Mouse (Mus musculus): ENCODE results near the gene Slc6a18. TPM values are rescaled to one million over a fixed set of nuclear protein-coding genes. Genes with fewer than 3 reads are reported as not detected.
A peak's percentile ranks its signal among the peaks of the same experiment; 100 is the strongest.

Gene Slc6a18
- polyA plus RNA-seq, 1 experiment from 2014 or later: not detected

- WGBS: 75% methylated on average over 11 of the region's 11 CpGs
- ATAC-seq (ENCODE audit: low FRiP score, low read depth): no peak
These were observed 49.2 kb downstream of the Slc6a18 start for GRCm38 (mm10) chr13:73628586-73629113.

GRCm38 (mm10) chr13:73626745-73627549 is 50.9 kb downstream of the Slc6a18 start, which contains the start of gene Tert:
Gene Tert (plus strand): TSS chr13:73626911.
- Histone ChIP-seq H3K4me1 (replicated peaks) (peaks cover 28% of the 10 kb centered on the region), H3K9me3 (no peaks in the 10 kb centered on the region), H3K9ac (peak within 1 kb of the TSS; percentile 65), H3K36me3 (peaks cover 5% of the 10 kb centered on the region; the same call in 1 of the 2 replicates), H3K4me2 (peak within 1 kb of the TSS; percentile 90), H3K4me3 (peak within 1 kb of the TSS; percentile 51), H3K27me3 (no peaks in the 10 kb centered on the region), H3K27ac (replicated peaks) (peak within 1 kb of the TSS; percentile 26; the same call in 1 of the 2 replicates)
- ATAC-seq (ENCODE audit: low FRiP score, low read depth): peak; percentile 89
- 7% methylated on average over 47 of the region's 47 CpGs for WGBS

More at GRCm38 (mm10) chr13:73628586-73629113, 49.2 kb downstream of the Slc6a18 start:
- Histone ChIP-seq H3K27me3 (no peaks in the 10 kb centered on the region), H3K4me2 (peak overlapping the region; percentile 12; the same call in 1 of the 2 replicates), H3K4me1 (replicated peaks) (peaks cover 28% of the 10 kb centered on the region), H3K9ac (no peak overlapping the region), H3K36me3 (no peaks in the 10 kb centered on the region), H3K4me3 (no peak overlapping the region), H3K27ac (replicated peaks) (no peak overlapping the region), H3K9me3 (no peaks in the 10 kb centered on the region)

- H3K27ac ChIP-seq (replicated peaks): no peak overlapping the region
- H3K9me3 ChIP-seq: no peaks in the 10 kb centered on the region
- H3K9ac ChIP-seq: 0 out of 2 replicates have a peak overlapping the region, but pooled peaks have one; percentile 65
- peaks cover 5% of the 10 kb centered on the region; the same call in 1 of the 2 replicates for H3K36me3 ChIP-seq
- H3K4me3 ChIP-seq: peak overlapping the region; percentile 51
- no peaks in the 10 kb centered on the region for H3K27me3 ChIP-seq
- peaks cover 28% of the 10 kb centered on the region for H3K4me1 ChIP-seq (replicated peaks)
- ATAC-seq (ENCODE audit: low FRiP score, low read depth): peak; percentile 52
- WGBS: 38% methylated on average over 6 of the region's 6 CpGs
- peak overlapping the region; percentile 90 for H3K4me2 ChIP-seq
These were observed 51.4 kb downstream of the Slc6a18 start for GRCm38 (mm10) chr13:73626410-73626744.

- no peak overlapping the region for H3K4me3 ChIP-seq
- H3K9ac ChIP-seq: no peak overlapping the region
- H3K27ac ChIP-seq (replicated peaks): no peak overlapping the region
- 67% methylated on average over 6 of the region's 6 CpGs for WGBS
- no peak for ATAC-seq (ENCODE audit: low FRiP score, low read depth)
- no peak overlapping the region for H3K4me2 ChIP-seq
- H3K9me3 ChIP-seq: no peaks in the 10 kb centered on the region
- H3K4me1 ChIP-seq (replicated peaks): no peaks in the 10 kb centered on the region
- peaks cover 60% of the 10 kb centered on the region for H3K36me3 ChIP-seq
- H3K27me3 ChIP-seq: no peaks in the 10 kb centered on the region
These were observed 57.2 kb downstream of the Slc6a18 start for GRCm38 (mm10) chr13:73620637-73621036.

GRCm38 (mm10) chr13:73618406-73618805 is 59.4 kb downstream of the Slc6a18 start:
- no peak for ATAC-seq (ENCODE audit: low FRiP score, low read depth)
- H3K27ac ChIP-seq (replicated peaks): no peak overlapping the region
- peaks cover 82% of the 10 kb centered on the region for H3K36me3 ChIP-seq
- no peaks in the 10 kb centered on the region for H3K27me3 ChIP-seq
- no peaks in the 10 kb centered on the region for H3K9me3 ChIP-seq
- H3K4me1 ChIP-seq (replicated peaks): no peaks in the 10 kb centered on the region
- no peak overlapping the region for H3K9ac ChIP-seq
- WGBS: 91% methylated on average over 5 of the region's 5 CpGs
- H3K4me2 ChIP-seq: no peak overlapping the region
- H3K4me3 ChIP-seq: no peak overlapping the region

Other genes with a start within 250 kb of the Slc6a18 start
- 68.1 and 74.3 TPM in 2 replicates for gene Lpcat1, start 210.8 kb downstream of the Slc6a18 start, polyA plus RNA-seq (2015; fragmentation: Nextera tagmentation; extraction: Ambion mirVana)
- gene Slc6a3, start 141.3 kb downstream of the Slc6a18 start, polyA plus RNA-seq (2015; fragmentation: Nextera tagmentation; extraction: Ambion mirVana): 0.23 and 0.33 TPM in 2 replicates
- gene Clptm1l, start 74.0 kb downstream of the Slc6a18 start, polyA plus RNA-seq (2015; fragmentation: Nextera tagmentation; extraction: Ambion mirVana): 140 and 141 TPM in 2 replicates
- 6.4 and 7.0 TPM in 2 replicates for gene Tert, start 51.1 kb downstream of the Slc6a18 start, polyA plus RNA-seq (2015; fragmentation: Nextera tagmentation; extraction: Ambion mirVana)
- 0.12 and 0.22 TPM in 2 replicates for gene Slc6a19, start 26.8 kb upstream of the Slc6a18 start, polyA plus RNA-seq (2015; fragmentation: Nextera tagmentation; extraction: Ambion mirVana)
- gene Slc12a7, start 55.1 kb upstream of the Slc6a18 start, polyA plus RNA-seq (2015; fragmentation: Nextera tagmentation; extraction: Ambion mirVana): 10.1 and 10.6 TPM in 2 replicates
- gene Nkd2, start 169.6 kb upstream of the Slc6a18 start, polyA plus RNA-seq (2015; fragmentation: Nextera tagmentation; extraction: Ambion mirVana): 14.9 and 17.1 TPM in 2 replicates

All from hindbrain, embryonic 15.5 days (tissue).